Mouse (Mus musculus): ENCODE results near the gene Hdac11. TPM values are rescaled to one million over a fixed set of nuclear protein-coding genes. Genes with fewer than 3 reads are reported as not detected.

Hdac11 gene
- polyA plus RNA-seq (2012), result 1.5 and 2.9 TPM in 2 replicates

- H3K4me1 ChIP-seq (ENCODE audit: control insufficient read depth), result peaks cover 97% of the 10 kb centered on the region
- H3K36me3 ChIP-seq (ENCODE audit: control insufficient read depth), result peaks cover 43% of the 10 kb centered on the region
- peaks cover 23% of the 10 kb centered on the region for H3K27me3 ChIP-seq (ENCODE audit: control insufficient read depth)
- no peaks in the 10 kb centered on the region for H3K9me3 ChIP-seq (ENCODE audit: control insufficient read depth, low read length)
- H3K4me3 ChIP-seq (replicated peaks), result peak within 1 kb of the TSS; percentile 85
- TF ChIP-seq TAL1 (IDR thresholded peaks at IDR 0.05; ENCODE audit: low read length) (no peak), GATA1 (IDR thresholded peaks at IDR 0.05; ENCODE audit: low read length) (no peak)
Observed at GRCm38 (mm10) chr6:91156554-91157236, at the start of gene Hdac11. Hdac11 (plus strand) TSS chr6:91156665.

- H3K4me3 ChIP-seq (replicated peaks), result no peak overlapping the region
- TF ChIP-seq GATA1 (IDR thresholded peaks at IDR 0.05; ENCODE audit: low read length), result no peak
- TF ChIP-seq TAL1 (IDR thresholded peaks at IDR 0.05; ENCODE audit: low read length), result no peak
- no peaks in the 10 kb centered on the region for H3K27me3 ChIP-seq (ENCODE audit: control insufficient read depth)
- peaks cover 94% of the 10 kb centered on the region for H3K36me3 ChIP-seq (ENCODE audit: control insufficient read depth)
- peaks cover 93% of the 10 kb centered on the region for H3K4me1 ChIP-seq (ENCODE audit: control insufficient read depth)
- no peaks in the 10 kb centered on the region for H3K9me3 ChIP-seq (ENCODE audit: control insufficient read depth, low read length)
Observed at GRCm38 (mm10) chr6:91108301-91108916, 48.1 kb upstream of the Hdac11 start.

- H3K27me3 ChIP-seq (ENCODE audit: control insufficient read depth), result no peaks in the 10 kb centered on the region
- no peak overlapping the region for H3K4me3 ChIP-seq (replicated peaks)
- no peaks in the 10 kb centered on the region for H3K9me3 ChIP-seq (ENCODE audit: control insufficient read depth, low read length)
- no peak for TF ChIP-seq GATA1 (IDR thresholded peaks at IDR 0.05; ENCODE audit: low read length)
- no peak for TF ChIP-seq TAL1 (IDR thresholded peaks at IDR 0.05; ENCODE audit: low read length)
- peaks cover 94% of the 10 kb centered on the region for H3K36me3 ChIP-seq (ENCODE audit: control insufficient read depth)
- H3K4me1 ChIP-seq (ENCODE audit: control insufficient read depth), result peaks cover 93% of the 10 kb centered on the region
Observed at GRCm38 (mm10) chr6:91108917-91109450, 47.5 kb upstream of the Hdac11 start.

- TF ChIP-seq GATA1 (IDR thresholded peaks at IDR 0.05; ENCODE audit: low read length), result no peak
- no peak for TF ChIP-seq TAL1 (IDR thresholded peaks at IDR 0.05; ENCODE audit: low read length)
- peaks cover 93% of the 10 kb centered on the region for H3K4me1 ChIP-seq (ENCODE audit: control insufficient read depth)
- peaks cover 94% of the 10 kb centered on the region for H3K36me3 ChIP-seq (ENCODE audit: control insufficient read depth)
Observed at GRCm38 (mm10) chr6:91109489-91109888, 47.0 kb upstream of the Hdac11 start.

DNA sequence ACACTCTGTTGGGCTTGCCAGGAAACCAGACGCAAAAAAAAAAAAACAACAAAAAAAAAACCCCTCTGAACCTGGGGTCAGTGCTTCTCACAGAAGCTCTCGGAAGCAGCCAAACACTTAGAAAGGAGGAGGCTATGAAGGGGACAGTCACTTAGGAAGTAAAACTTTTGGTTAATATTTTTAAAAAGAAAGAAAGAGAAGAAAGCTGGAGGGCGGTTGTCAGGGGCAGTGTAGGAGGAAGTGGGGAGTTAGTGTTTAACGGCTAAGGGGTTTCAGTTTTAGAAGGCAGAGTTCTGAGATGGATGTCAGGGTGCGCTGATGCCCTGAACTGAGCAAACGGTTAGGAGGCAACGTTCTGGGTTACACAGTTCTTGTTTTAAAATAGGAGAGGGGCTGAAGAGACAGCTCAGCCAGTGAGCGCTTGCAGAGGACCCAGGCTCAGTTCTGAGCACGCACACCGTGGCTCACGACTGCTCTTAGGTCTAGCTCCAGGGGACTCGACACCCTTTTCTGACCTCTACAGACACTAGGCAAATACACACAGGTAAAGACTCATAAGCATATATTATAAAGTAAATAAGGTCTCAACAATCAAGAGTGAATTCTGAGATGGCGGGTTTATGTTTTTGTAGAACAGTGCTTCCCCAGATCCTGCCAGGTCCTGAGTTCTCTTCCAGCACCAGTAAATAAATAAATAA is 46.0 kb upstream of the Hdac11 start:
- TF ChIP-seq TAL1 (IDR thresholded peaks at IDR 0.05; ENCODE audit: low read length), result no peak
- no peak for TF ChIP-seq GATA1 (IDR thresholded peaks at IDR 0.05; ENCODE audit: low read length)
- no peaks in the 10 kb centered on the region for H3K27me3 ChIP-seq (ENCODE audit: control insufficient read depth)
- H3K36me3 ChIP-seq (ENCODE audit: control insufficient read depth), result peaks cover 90% of the 10 kb centered on the region
- H3K9me3 ChIP-seq (ENCODE audit: control insufficient read depth, low read length), result no peaks in the 10 kb centered on the region
- peaks cover 93% of the 10 kb centered on the region for H3K4me1 ChIP-seq (ENCODE audit: control insufficient read depth)
- no peak overlapping the region for H3K4me3 ChIP-seq (replicated peaks)

More at GRCm38 (mm10) chr6:91109489-91109888, 47.0 kb upstream of the Hdac11 start:
- H3K9me3 ChIP-seq (ENCODE audit: control insufficient read depth, low read length), result no peaks in the 10 kb centered on the region
- no peak overlapping the region for H3K4me3 ChIP-seq (replicated peaks)
- no peaks in the 10 kb centered on the region for H3K27me3 ChIP-seq (ENCODE audit: control insufficient read depth)

DNA sequence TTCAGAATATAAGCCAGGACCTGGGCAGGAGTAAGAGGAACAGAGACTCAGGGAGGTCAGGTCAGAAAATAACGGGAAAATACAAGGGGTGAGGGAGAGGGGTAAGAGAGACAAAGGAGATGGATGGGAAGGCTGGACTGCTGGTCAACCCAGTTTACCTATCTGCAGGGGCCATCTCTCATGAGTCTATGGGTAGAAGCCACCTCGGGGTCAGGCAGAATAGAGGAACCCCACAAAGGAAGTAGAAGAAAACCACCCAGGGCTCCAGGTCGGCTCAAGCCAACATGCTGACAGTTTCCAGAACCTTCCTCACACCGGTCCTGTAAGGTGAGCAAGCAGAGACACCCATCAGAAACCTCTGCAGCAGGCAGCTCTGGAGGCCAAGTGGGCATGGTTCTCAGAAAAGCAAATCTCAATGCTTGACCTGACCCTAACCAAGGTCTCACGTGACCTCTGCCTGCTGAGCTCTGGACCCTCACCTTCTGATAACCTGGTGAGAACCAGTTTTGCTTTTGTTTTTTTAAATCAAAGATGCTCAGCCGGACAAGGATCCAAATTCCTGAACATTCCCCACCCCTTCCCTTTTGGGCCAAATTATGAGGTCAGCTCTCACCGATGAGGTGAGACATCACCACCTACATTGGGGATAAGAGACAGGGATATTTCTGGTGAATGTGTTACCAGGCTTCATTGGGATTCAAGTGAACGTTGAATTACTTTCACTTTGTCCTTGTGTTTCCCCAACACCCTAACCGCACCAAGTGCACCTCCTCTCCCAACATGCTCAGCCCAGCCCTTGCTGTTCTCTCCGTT is 45.1 kb upstream of the Hdac11 start:
- Histone ChIP-seq H3K36me3 (ENCODE audit: control insufficient read depth) (peaks cover 81% of the 10 kb centered on the region), H3K9me3 (ENCODE audit: control insufficient read depth, low read length) (no peaks in the 10 kb centered on the region), H3K27me3 (ENCODE audit: control insufficient read depth) (no peaks in the 10 kb centered on the region), H3K4me3 (replicated peaks) (peak overlapping the region; percentile 20), H3K4me1 (ENCODE audit: control insufficient read depth) (peaks cover 93% of the 10 kb centered on the region)
- TF ChIP-seq GATA1 (IDR thresholded peaks at IDR 0.05; ENCODE audit: low read length) (peak; percentile 53; the same call in 1 of the 2 replicates), TAL1 (IDR thresholded peaks at IDR 0.05; ENCODE audit: low read length) (no peak)

- TF ChIP-seq GATA1 (IDR thresholded peaks at IDR 0.05; ENCODE audit: low read length) (no peak), TAL1 (IDR thresholded peaks at IDR 0.05; ENCODE audit: low read length) (no peak)
- Histone ChIP-seq H3K4me1 (ENCODE audit: control insufficient read depth) (peaks cover 92% of the 10 kb centered on the region), H3K4me3 (replicated peaks) (no peak overlapping the region)
Observed at GRCm38 (mm10) chr6:91111954-91112252, 44.6 kb upstream of the Hdac11 start.

DNA sequence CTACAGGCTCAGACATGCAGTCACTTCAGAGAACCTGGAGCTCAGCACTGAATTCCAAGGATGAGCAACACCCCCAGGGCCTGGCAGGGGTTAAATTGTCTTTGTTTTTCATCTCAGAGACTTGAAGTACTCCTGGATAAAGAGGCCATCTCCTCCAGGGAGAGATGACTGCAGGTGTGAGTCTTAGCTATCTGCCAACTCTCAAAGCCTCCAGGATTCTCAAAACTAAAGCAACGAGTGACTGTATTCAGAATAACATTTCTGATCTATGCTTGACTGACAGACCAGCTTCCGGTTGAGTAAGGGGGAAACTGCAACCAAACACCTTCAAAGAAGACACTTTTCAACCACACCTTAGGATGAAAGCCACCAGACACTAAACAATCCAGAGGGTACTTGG is 41.7 kb upstream of the Hdac11 start:
- H3K9me3 ChIP-seq (ENCODE audit: control insufficient read depth, low read length), result no peaks in the 10 kb centered on the region
- peaks cover 67% of the 10 kb centered on the region for H3K36me3 ChIP-seq (ENCODE audit: control insufficient read depth)
- H3K27me3 ChIP-seq (ENCODE audit: control insufficient read depth), result no peaks in the 10 kb centered on the region
- peaks cover 91% of the 10 kb centered on the region for H3K4me1 ChIP-seq (ENCODE audit: control insufficient read depth)
- TF ChIP-seq TAL1 (IDR thresholded peaks at IDR 0.05; ENCODE audit: low read length) (no peak), GATA1 (IDR thresholded peaks at IDR 0.05; ENCODE audit: low read length) (no peak)
- peak overlapping the region; percentile 95 for H3K4me3 ChIP-seq (replicated peaks)

More at GRCm38 (mm10) chr6:91111954-91112252, 44.6 kb upstream of the Hdac11 start:
- Histone ChIP-seq H3K27me3 (ENCODE audit: control insufficient read depth) (no peaks in the 10 kb centered on the region), H3K36me3 (ENCODE audit: control insufficient read depth) (peaks cover 76% of the 10 kb centered on the region), H3K9me3 (ENCODE audit: control insufficient read depth, low read length) (no peaks in the 10 kb centered on the region)
